Mouse (Mus musculus) cortical plate, adult 2 months (tissue): ENCODE measurements at regions not wholly inside any gene's neighbourhood (a gene's known extent, or its start where the extent isn't known, plus 50 kb on each side); places are given as distances from the start of the nearest gene placed in this dataset.
A peak's percentile ranks its signal among the peaks of the same experiment; 100 is the strongest.
"Not testable (repeated sequence)": the region's sequence is repeated elsewhere in the genome, so short reads cannot be mapped to it uniquely, and the experiment has no call there.

Experiments
- H3K27ac ChIP-seq: fragments of 200-500 bp; 2 replicates; pipeline ENCODE4 v1.5.1; 2012; ENCODE audit warnings: low read length, control low read depth, inconsistent platforms; ENCODE audit not compliant: insufficient read depth
- H3K4me1 ChIP-seq: fragments of 200-500 bp; 2 replicates; pipeline ENCODE4 v1.6.1; 2011; ENCODE audit warnings: low read length; ENCODE audit not compliant: control insufficient read depth, insufficient read depth
- H3K4me3 ChIP-seq: fragments of 200-500 bp; 2 replicates; pipeline ENCODE4 v1.5.1; 2011; ENCODE audit warnings: mild to moderate bottlenecking, low read length, control low read depth; ENCODE audit not compliant: insufficient read depth
- CTCF ChIP-seq: fragments of 200-500 bp; IDR thresholded peaks from 2 replicates; pipeline ENCODE4 v1.5.1; 2011; ENCODE audit warnings: mild to moderate bottlenecking, control low read depth, low read length; ENCODE audit not compliant: insufficient read depth; ENCODE audit errors: extremely low read depth
- POLR2A ChIP-seq: fragments of 200-500 bp; IDR thresholded peaks from 2 replicates; pipeline ENCODE4 v1.6.1; 2011; ENCODE audit warnings: mild to moderate bottlenecking, low read length, control low read depth; ENCODE audit not compliant: insufficient read depth; ENCODE audit errors: extremely low read depth

GRCm38 (mm10) chr6:50817430-50817829 lies 163.2 kb upstream of the Npvf start:
- TF ChIP-seq POLR2A (no peak), CTCF (no peak)
- no peak overlapping the region for H3K4me3 ChIP-seq
- H3K4me1 ChIP-seq, result no peaks in the 10 kb centered on the region
- no peak overlapping the region for H3K27ac ChIP-seq

DNA sequence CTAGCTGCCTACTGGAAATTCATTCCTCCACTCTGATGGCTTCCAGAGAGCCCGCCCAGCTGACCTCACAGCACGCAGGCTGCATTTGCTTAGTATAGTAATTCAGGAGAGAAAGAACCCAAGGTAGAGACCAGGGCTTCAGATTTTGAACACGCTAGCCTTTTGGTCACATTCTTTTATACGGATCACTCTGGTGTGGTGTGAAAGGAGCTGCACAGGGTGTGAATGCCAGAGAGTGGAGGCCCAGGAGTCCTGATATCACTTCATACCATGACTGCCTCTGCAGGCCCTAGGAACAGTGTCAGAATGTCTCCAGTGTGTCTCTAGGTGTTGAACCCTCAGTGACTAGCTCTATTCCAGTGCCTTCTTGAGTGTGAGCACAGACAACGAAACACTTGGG lies 164.2 kb upstream of the Npvf start:
- no peak overlapping the region for H3K4me3 ChIP-seq
- H3K27ac ChIP-seq, result no peak overlapping the region
- TF ChIP-seq POLR2A, result no peak
- no peaks in the 10 kb centered on the region for H3K4me1 ChIP-seq

DNA sequence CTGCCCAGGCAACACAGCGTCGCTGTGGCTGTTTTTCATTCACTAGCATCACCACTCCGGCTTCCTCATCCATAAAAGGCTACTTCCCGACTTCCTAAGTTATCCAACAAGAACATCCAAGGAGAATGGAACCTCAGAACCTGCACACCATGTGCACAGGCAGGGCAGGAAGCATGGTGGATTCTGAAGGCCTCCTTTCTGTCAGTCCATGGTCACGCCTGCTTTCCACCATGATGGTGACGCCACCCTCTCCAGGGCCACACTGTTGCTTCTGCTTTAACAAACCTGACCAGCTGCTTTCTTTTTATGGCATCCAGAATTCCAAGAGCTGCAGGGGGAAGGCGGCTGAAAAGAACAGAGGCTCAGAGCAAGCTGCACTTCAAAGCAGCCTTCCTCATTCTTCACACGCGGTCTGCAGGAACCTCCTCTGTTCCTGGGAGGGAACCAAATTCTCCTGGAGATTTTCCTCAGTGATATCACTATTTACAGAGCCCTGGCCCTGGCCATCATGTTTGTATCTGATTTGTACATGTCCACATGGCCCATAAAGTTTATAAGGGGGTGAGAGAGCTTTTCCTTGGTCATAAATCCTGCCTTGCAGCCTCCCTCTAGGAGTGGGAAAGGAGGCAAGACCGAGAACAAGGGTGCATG lies 164.8 kb upstream of the Npvf start:
- no peak overlapping the region for H3K27ac ChIP-seq
- H3K4me3 ChIP-seq, result no peak overlapping the region
- TF ChIP-seq CTCF, result no peak
- H3K4me1 ChIP-seq, result no peaks in the 10 kb centered on the region

- no peaks in the 10 kb centered on the region for H3K4me1 ChIP-seq
- H3K27ac ChIP-seq, result no peak overlapping the region
- H3K4me3 ChIP-seq, result no peak overlapping the region
- TF ChIP-seq CTCF, result no peak
- TF ChIP-seq POLR2A, result no peak
Observed at GRCm38 (mm10) chr6:50821401-50822235, 167.4 kb upstream of the Npvf start.

- TF ChIP-seq CTCF (no peak), POLR2A (no peak)
- no peak overlapping the region for H3K4me3 ChIP-seq
- H3K4me1 ChIP-seq, result no peaks in the 10 kb centered on the region
- H3K27ac ChIP-seq, result no peak overlapping the region
Observed at GRCm38 (mm10) chr6:50822236-50823151, 168.3 kb upstream of the Npvf start.

GRCm38 (mm10) chr6:50823220-50823910 lies 169.1 kb upstream of the Npvf start:
- TF ChIP-seq POLR2A (no peak), CTCF (no peak)

GRCm38 (mm10) chr6:50824466-50824865 lies 170.2 kb upstream of the Npvf start:
- H3K27ac ChIP-seq, result no peak overlapping the region
- H3K4me1 ChIP-seq, result no peaks in the 10 kb centered on the region
- TF ChIP-seq CTCF (no peak), POLR2A (no peak)
- no peak overlapping the region for H3K4me3 ChIP-seq

More at GRCm38 (mm10) chr6:50823220-50823910, 169.1 kb upstream of the Npvf start:
- Histone ChIP-seq H3K4me1 (no peaks in the 10 kb centered on the region), H3K27ac (no peak overlapping the region), H3K4me3 (no peak overlapping the region)

DNA sequence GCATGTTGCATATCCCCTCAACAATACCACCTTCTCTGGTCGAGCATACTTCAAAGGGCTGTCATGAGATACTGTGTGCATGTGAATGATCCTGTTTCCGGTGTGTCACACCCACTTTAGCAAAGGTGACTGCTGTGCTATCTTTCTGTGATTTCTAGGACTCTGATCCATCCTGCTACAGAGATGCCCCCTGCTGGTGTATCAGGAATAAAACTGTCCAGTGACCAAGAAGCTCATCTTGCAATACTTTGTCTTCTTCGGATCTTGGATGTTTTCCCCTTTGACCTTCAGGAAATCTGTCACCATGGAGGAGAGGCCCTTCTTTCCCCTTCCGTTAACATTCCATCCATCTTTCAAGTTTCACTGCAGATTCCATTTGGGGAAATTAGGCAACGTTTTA lies 177.5 kb upstream of the Npvf start:
- Histone ChIP-seq H3K4me1 (no peaks in the 10 kb centered on the region), H3K27ac (no peak overlapping the region), H3K4me3 (no peak overlapping the region)
- 0 out of 2 replicates have a peak, but pooled peaks have one; percentile 3 for TF ChIP-seq CTCF
- no peak for TF ChIP-seq POLR2A

DNA sequence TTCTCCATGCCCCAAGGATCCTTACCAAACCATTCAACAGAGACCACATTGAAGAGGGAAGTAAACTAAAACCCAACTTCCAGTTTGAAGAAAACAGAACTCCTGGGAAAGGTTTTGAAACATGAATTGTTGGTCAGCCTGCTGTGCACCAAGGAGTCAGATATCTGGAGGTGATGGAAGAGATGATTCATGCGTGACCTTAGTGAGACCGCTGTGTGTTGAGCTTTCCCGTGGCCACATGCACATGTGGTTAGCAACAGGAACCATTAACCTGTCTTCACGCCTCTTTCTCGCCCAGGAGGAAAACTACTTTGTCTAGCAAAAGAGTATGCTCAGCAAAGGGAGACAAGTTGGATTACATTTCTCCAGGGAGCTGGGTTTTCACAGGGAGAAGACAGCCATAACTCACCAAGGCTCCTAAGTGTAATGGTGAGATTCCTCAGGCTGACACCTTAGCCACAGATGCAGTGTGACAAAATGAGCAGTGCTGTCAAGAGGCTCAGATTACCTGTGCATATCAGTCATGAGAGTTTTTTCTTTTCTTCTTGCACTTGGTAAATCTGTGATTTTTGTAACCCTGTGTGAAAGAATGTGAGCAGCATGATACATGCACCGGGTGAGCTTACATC lies 181.9 kb upstream of the Npvf start:
- Histone ChIP-seq H3K4me3 (no peak overlapping the region), H3K27ac (no peak overlapping the region), H3K4me1 (no peaks in the 10 kb centered on the region)
- TF ChIP-seq POLR2A (no peak), CTCF (no peak)

- no peak for TF ChIP-seq POLR2A
- no peak for TF ChIP-seq CTCF
- Histone ChIP-seq H3K4me1 (no peaks in the 10 kb centered on the region), H3K4me3 (no peak overlapping the region), H3K27ac (no peak overlapping the region)
Observed at GRCm38 (mm10) chr6:50840826-50841225, 186.6 kb upstream of the Npvf start.

GRCm38 (mm10) chr6:50845246-50845645 lies 191.0 kb upstream of the Npvf start:
- not testable (repeated sequence) for H3K4me3 ChIP-seq, H3K27ac ChIP-seq, H3K4me1 ChIP-seq
